Mouse (Mus musculus): Measurements from ENCODE around the gene Gm37240. TPM values are rescaled to one million over a fixed set of nuclear protein-coding genes. Genes with fewer than 3 reads are reported as not detected.

Gm37240 gene
- polyA plus RNA-seq, 1 experiment = 1.9 TPM

DNA sequence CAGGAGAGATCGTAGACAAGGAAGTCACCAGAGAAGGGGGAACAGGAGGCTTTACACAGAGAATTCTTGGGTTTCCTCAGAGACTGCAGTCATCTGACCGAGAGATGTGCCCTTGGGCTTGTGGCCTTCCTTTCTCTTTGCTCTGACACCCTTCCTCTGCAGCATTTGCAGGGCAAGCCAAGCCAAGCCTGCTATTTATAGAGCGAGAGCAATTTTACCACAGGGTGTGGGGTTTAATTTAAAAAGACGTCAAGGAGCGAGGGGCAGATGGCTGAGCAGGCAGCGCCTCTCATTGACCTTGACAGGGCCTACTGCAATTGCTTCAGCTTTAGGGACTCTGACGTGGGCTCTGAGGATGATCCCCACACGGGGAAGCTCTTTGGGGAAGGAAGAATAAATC, 368.6 kb downstream of the Gm37240 start:
- TF ChIP-seq CTCF (IDR thresholded peaks at IDR 0.05; ENCODE audit: borderline replicate concordance, insufficient read depth, low read length) (no peak), POLR2A (IDR thresholded peaks at IDR 0.05; ENCODE audit: low read depth, low read length) (no peak)
- no peak overlapping the region for H3K27ac ChIP-seq (ENCODE audit: insufficient read depth, low read length)
- H3K4me1 ChIP-seq (ENCODE audit: control insufficient read depth, insufficient read depth, low read length) = no peaks in the 10 kb centered on the region
- no peak overlapping the region for H3K4me3 ChIP-seq (ENCODE audit: insufficient read depth, low read length)

DNA sequence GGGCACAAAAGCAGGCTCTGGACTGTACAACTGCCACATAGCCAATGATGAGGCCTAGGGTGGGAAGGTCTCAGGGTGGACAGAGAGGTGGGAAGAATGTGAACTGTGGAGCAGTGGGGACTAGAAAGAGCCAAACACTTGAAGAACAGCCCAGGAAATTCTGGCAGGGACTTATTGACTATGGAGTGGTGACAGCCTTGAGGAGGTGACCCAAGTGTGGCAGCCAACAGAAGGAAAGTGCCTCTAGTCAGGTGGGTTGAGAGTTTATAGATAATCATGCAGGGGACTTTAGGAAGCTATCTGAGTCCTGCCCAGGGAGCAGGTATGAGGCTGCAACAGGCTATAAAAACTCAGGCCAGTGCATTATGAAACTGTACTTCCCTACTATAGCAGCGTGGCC, 369.2 kb downstream of the Gm37240 start:
- TF ChIP-seq POLR2A (IDR thresholded peaks at IDR 0.05; ENCODE audit: low read depth, low read length) (no peak), CTCF (IDR thresholded peaks at IDR 0.05; ENCODE audit: borderline replicate concordance, insufficient read depth, low read length) (no peak)
- H3K4me1 ChIP-seq (ENCODE audit: control insufficient read depth, insufficient read depth, low read length) = no peaks in the 10 kb centered on the region
- H3K27ac ChIP-seq (ENCODE audit: insufficient read depth, low read length) = no peak overlapping the region
- H3K4me3 ChIP-seq (ENCODE audit: insufficient read depth, low read length) = no peak overlapping the region

DNA sequence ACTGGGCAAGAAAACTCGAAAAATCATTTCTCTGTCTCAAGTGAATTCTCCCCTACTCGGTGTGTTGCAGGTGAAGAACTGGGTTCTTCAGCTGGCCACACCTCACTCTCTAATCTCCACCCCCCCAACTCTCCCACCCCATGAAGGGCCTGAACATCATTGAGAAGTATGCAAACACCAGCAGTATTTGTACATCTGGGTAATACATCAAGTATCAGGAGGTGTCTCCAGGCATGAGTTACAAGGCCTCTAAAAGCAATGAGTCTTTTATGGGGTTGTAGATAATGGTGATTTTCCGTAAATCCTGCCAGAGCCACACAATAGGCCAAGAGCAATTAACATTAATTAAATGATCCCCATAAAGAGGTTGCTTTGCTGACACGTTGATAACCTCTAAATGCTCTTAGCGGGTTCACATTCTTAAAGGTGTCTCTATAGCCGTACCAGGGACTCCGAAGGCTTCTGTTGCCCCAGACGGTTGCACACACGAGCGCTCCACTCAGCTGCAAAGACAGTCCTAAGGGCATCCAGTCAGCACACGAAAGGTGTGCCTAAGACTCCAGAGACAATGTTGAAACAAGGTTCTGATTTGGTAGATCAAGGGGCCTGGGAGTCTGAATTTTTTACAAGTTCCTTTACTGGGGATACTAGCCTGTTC, 370.4 kb downstream of the Gm37240 start:
- Histone ChIP-seq H3K4me3 (ENCODE audit: insufficient read depth, low read length) (no peak overlapping the region), H3K4me1 (ENCODE audit: control insufficient read depth, insufficient read depth, low read length) (no peaks in the 10 kb centered on the region), H3K27ac (ENCODE audit: insufficient read depth, low read length) (no peak overlapping the region)
- TF ChIP-seq CTCF (IDR thresholded peaks at IDR 0.05; ENCODE audit: borderline replicate concordance, insufficient read depth, low read length) = no peak
- TF ChIP-seq POLR2A (IDR thresholded peaks at IDR 0.05; ENCODE audit: low read depth, low read length) = no peak

DNA sequence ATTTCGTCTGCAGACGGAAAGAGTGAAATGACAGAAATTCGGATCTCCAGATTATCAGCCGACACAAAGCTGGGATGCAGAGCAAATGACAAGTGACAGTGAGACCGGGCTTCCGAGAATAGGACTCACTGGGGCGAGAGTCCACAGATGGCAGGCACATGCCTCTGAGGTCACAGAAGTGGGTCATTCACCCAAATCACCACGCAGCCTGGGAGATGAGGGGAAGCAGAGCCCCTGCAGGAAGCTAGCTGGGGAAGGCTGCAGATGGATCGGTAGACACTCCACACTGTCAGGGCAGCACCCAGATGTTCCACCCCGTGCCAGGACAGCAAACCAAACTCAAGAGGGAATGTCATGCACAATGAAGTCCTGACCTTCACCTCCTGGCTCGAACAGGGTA, 372.6 kb downstream of the Gm37240 start:
- H3K4me3 ChIP-seq (ENCODE audit: insufficient read depth, low read length) = no peak overlapping the region
- no peaks in the 10 kb centered on the region for H3K4me1 ChIP-seq (ENCODE audit: control insufficient read depth, insufficient read depth, low read length)
- no peak overlapping the region for H3K27ac ChIP-seq (ENCODE audit: insufficient read depth, low read length)
- TF ChIP-seq CTCF (IDR thresholded peaks at IDR 0.05; ENCODE audit: borderline replicate concordance, insufficient read depth, low read length) (no peak), POLR2A (IDR thresholded peaks at IDR 0.05; ENCODE audit: low read depth, low read length) (no peak)

DNA sequence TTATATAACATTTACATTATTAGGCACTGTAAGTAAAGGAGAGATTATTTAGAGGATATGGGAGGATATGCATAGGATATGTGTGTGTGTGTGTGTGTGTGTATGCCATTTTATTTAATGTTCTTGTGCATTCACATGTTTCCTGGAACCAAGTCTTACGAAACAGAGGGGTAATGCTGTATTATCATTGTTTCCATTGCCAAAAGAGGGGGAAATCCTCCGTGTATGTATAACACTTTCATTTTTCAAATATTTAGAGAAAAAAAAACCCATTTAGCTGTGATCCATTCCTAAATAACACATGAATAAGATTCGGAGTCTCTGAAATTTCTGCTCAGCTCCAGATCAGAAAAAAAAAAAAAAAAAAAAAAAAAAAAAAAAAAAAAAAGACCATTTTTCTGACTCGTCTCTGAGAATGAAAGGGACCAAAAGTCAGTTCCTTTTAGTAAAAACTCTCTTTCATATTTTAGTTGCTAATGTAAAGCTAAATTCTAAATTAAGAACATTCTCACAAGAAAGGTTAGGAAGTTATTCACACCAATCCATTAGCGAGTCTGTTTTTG, 378.5 kb downstream of the Gm37240 start:
- H3K27ac ChIP-seq (ENCODE audit: insufficient read depth, low read length) = no peak overlapping the region
- no peak overlapping the region for H3K4me3 ChIP-seq (ENCODE audit: insufficient read depth, low read length)
- TF ChIP-seq POLR2A (IDR thresholded peaks at IDR 0.05; ENCODE audit: low read depth, low read length) (no peak), CTCF (IDR thresholded peaks at IDR 0.05; ENCODE audit: borderline replicate concordance, insufficient read depth, low read length) (no peak)
- H3K4me1 ChIP-seq (ENCODE audit: control insufficient read depth, insufficient read depth, low read length) = no peaks in the 10 kb centered on the region

DNA sequence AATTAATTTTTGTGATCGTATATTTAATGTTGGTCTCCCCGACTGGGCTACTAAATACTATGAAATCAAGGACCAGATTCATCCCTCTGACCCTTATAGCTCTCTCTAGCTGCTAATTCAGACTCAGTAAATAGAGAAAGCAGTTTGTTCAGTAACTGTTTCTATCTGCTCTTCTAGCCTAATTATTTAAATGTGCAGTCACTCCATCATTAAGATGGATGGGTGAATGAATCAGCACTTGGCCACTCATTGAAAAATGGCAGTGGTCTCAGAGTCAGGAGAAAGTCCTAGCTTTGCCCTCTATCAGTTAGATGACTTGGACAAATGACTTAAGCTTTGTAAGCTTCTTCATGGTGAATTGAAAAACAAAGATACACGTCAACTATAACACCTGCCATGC, 387.2 kb downstream of the Gm37240 start:
- no peak for TF ChIP-seq POLR2A (IDR thresholded peaks at IDR 0.05; ENCODE audit: low read depth, low read length)
- no peak for TF ChIP-seq CTCF (IDR thresholded peaks at IDR 0.05; ENCODE audit: borderline replicate concordance, insufficient read depth, low read length)
- Histone ChIP-seq H3K4me1 (ENCODE audit: control insufficient read depth, insufficient read depth, low read length) (no peaks in the 10 kb centered on the region), H3K4me3 (ENCODE audit: insufficient read depth, low read length) (no peak overlapping the region), H3K27ac (ENCODE audit: insufficient read depth, low read length) (no peak overlapping the region)

DNA sequence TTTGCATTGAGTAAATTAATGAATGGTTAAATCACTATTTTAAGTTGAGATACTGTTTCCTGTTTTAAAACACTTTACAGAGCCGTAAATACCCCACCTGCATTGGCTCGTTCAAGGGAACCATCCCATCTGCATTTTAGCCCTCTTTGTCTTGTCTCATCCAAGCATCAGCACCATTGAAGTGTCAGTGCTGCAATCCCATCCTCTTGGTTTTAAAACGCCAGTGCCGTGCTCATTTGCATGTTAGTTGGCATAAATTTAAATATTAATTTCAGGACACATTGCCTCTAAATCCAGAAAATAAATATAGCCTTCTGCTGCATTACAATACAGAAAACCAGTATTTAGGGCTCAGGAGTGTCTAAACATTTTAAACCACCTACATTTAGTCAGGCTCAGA, 391.2 kb downstream of the Gm37240 start:
- no peaks in the 10 kb centered on the region for H3K4me1 ChIP-seq (ENCODE audit: control insufficient read depth, insufficient read depth, low read length)
- H3K4me3 ChIP-seq (ENCODE audit: insufficient read depth, low read length) = no peak overlapping the region
- no peak for TF ChIP-seq CTCF (IDR thresholded peaks at IDR 0.05; ENCODE audit: borderline replicate concordance, insufficient read depth, low read length)
- TF ChIP-seq POLR2A (IDR thresholded peaks at IDR 0.05; ENCODE audit: low read depth, low read length) = no peak
- no peak overlapping the region for H3K27ac ChIP-seq (ENCODE audit: insufficient read depth, low read length)

DNA sequence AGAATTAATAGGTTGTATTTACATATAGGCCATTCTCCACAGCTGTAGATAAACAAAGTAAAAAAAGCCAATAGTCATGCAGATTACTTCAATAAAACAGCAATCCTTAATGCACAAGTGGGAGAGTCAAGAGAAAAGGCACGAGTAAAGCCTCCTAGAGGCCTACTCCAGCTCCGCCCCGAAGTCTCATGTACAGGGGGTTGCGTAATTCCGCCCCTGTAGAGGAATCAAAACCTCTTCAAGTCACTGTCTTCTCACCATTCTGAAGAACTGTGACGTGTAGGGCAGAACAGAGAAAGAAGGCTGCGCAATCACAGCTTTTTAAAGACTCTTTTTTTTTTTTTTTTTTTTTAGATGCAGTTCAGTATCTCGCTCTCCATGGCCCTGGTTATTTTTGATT, 393.5 kb downstream of the Gm37240 start:
- no peak overlapping the region for H3K27ac ChIP-seq (ENCODE audit: insufficient read depth, low read length)

DNA sequence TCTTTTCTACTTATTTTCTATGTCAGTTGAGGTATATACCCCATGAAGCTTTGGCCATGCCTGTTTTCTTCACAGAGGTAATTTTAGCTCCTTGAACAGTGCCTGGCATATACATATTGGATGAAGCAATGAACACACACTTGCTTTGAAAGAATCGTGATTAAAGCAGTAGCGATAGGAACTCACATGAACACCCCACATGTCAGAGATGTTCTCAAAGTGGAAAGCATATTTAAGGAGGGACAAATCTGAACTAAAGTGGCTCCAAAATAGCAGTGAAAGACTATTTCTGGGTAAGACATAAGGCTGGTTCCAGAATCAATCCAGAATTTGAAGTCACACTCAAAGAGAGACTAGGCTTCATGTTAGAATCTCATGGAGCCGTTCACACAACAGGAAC, 397.1 kb downstream of the Gm37240 start:
- Histone ChIP-seq H3K4me3 (ENCODE audit: insufficient read depth, low read length) (no peak overlapping the region), H3K27ac (ENCODE audit: insufficient read depth, low read length) (no peak overlapping the region), H3K4me1 (ENCODE audit: control insufficient read depth, insufficient read depth, low read length) (no peaks in the 10 kb centered on the region)
- no peak for TF ChIP-seq CTCF (IDR thresholded peaks at IDR 0.05; ENCODE audit: borderline replicate concordance, insufficient read depth, low read length)
- no peak for TF ChIP-seq POLR2A (IDR thresholded peaks at IDR 0.05; ENCODE audit: low read depth, low read length)

More for the DNA sequence above, 393.5 kb downstream of the Gm37240 start:
- H3K4me3 ChIP-seq (ENCODE audit: insufficient read depth, low read length) = no peak overlapping the region
- H3K4me1 ChIP-seq (ENCODE audit: control insufficient read depth, insufficient read depth, low read length) = no peaks in the 10 kb centered on the region
- TF ChIP-seq CTCF (IDR thresholded peaks at IDR 0.05; ENCODE audit: borderline replicate concordance, insufficient read depth, low read length) (no peak), POLR2A (IDR thresholded peaks at IDR 0.05; ENCODE audit: low read depth, low read length) (no peak)

DNA sequence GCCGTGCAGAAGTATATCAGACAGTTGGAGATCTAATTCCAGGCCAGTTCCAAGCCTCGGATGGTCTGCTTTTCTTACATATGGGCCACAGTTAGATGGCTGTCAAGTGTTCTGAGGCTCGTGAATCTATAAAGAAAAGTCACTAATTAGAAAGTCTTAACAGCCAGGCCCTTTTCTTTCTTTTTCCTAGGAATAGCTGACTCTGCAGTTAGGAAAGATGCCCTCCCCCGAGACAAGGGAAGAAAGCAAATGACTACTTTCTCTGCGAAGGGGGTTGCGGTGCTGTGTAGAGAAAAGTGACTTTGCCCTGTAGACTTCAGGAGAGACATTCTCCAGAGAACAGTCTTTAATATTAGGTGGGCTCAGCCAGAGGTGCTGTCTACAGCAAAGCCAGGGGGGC, 399.9 kb downstream of the Gm37240 start:
- no peak for TF ChIP-seq POLR2A (IDR thresholded peaks at IDR 0.05; ENCODE audit: low read depth, low read length)
- no peak for TF ChIP-seq CTCF (IDR thresholded peaks at IDR 0.05; ENCODE audit: borderline replicate concordance, insufficient read depth, low read length)
- Histone ChIP-seq H3K4me1 (ENCODE audit: control insufficient read depth, insufficient read depth, low read length) (no peaks in the 10 kb centered on the region), H3K27ac (ENCODE audit: insufficient read depth, low read length) (no peak overlapping the region), H3K4me3 (ENCODE audit: insufficient read depth, low read length) (no peak overlapping the region)
